Mouse (Mus musculus): ENCODE data around the gene BC048562.

DNA sequence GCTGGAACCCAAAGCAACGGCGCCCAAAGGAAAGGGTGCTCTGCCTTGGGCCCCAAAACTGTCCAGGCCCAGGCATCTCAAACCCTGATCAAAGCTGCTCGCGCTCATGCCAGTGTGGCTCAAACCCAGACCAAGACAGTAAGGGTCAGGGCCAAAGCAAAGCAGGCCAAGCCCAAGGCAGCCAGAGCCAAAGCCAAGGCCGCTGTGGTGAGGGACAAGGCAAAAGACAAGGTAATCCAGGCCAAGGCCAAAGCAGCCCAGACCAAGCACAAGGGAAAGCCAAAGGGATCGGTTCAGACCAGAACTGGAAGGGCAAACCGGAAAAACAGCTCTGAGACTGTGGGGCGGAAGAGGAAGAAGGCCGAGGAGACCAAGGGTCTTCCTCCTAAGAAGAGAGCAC lies 27.4 kb downstream of the BC048562 start:
- no peak for TF ChIP-seq MAX (IDR thresholded peaks at IDR 0.05; ENCODE audit: low read length)
- TF ChIP-seq CTCF (IDR thresholded peaks at IDR 0.05 in 2 of 3, conservative IDR thresholded peaks at IDR 0.05 in 1 of 3; ENCODE audit: control insufficient read depth in 1 of 3, insufficient read depth in 1 of 3, low read depth in 2 of 3, low read length in 3 of 3, poor library complexity in 1 of 3, severe bottlenecking in 1 of 3) = no peak
